Mouse (Mus musculus): Measurements from ENCODE around the gene Mettl7a1. TPM values are rescaled to one million over a fixed set of nuclear protein-coding genes. Genes with fewer than 3 reads are reported as not detected.
"Not testable (repeated sequence)": the region's sequence is repeated elsewhere in the genome, so short reads cannot be mapped to it uniquely, and the experiment has no call there.

The Mettl7a1 gene
- total RNA-seq, 1 experiment = 11.6 TPM

- Histone ChIP-seq H3K36me3 (ENCODE audit: control insufficient read depth, insufficient read depth, low read length, poor library complexity, severe bottlenecking) (no peaks in the 10 kb centered on the region), H3K9me3 (ENCODE audit: control insufficient read depth, insufficient read depth, low read depth, low read length) (no peaks in the 10 kb centered on the region), H3K4me3 (ENCODE audit: insufficient read depth in 1 of 2, low read depth in 1 of 2, low read length in 2 of 2, poor library complexity in 1 of 2, severe bottlenecking in 1 of 2) (no peak overlapping the region), H3K4me1 (ENCODE audit: control insufficient read depth in 2 of 2, insufficient read depth in 2 of 2, low read length in 2 of 2, poor library complexity in 1 of 2) (no peaks in the 10 kb centered on the region), H3K27ac (ENCODE audit: insufficient read depth, low read depth, low read length, poor library complexity, severe bottlenecking) (no peak overlapping the region), H3K9ac (ENCODE audit: insufficient read depth, low read depth, low read length, poor library complexity, severe bottlenecking) (no peak overlapping the region)
- DNase-seq (ENCODE audit: low read depth, low spot score) = no peak
- in situ Hi-C loops (cut with MboI; ENCODE audit: low sequenced_read_pairs in 2 of 2, unreplicated experiment in 2 of 2) = no loop called here
- no peak for TF ChIP-seq ZC3H11A (IDR thresholded peaks at IDR 0.05; ENCODE audit: borderline replicate concordance, low read depth, low read length)
- no peak for TF ChIP-seq HCFC1 (IDR thresholded peaks at IDR 0.05; ENCODE audit: borderline replicate concordance, insufficient read depth, low read length)
- no peak for TF ChIP-seq ZNF384 (IDR thresholded peaks at IDR 0.05; ENCODE audit: low read depth, low read length)
- TF ChIP-seq CHD2 (IDR thresholded peaks at IDR 0.05; ENCODE audit: low read depth, low read length) = no peak
- no peak for TF ChIP-seq MAFK (IDR thresholded peaks at IDR 0.05; ENCODE audit: insufficient read depth, low read depth, low read length)
These were observed 26.8 kb downstream of the Mettl7a1 start for GRCm38 (mm10) chr15:100330739-100331138.

GRCm38 (mm10) chr15:100332077-100332961 is 28.4 kb downstream of the Mettl7a1 start:
- H3K36me3 ChIP-seq (ENCODE audit: control insufficient read depth, insufficient read depth, low read length, poor library complexity, severe bottlenecking); H3K9me3 ChIP-seq (ENCODE audit: control insufficient read depth, insufficient read depth, low read depth, low read length); H3K27ac ChIP-seq (ENCODE audit: insufficient read depth, low read depth, low read length, poor library complexity, severe bottlenecking); in situ Hi-C loops (cut with MboI; ENCODE audit: low sequenced_read_pairs in 2 of 2, unreplicated experiment in 2 of 2); H3K4me1 ChIP-seq (ENCODE audit: control insufficient read depth in 2 of 2, insufficient read depth in 2 of 2, low read length in 2 of 2, poor library complexity in 1 of 2); H3K4me3 ChIP-seq (ENCODE audit: insufficient read depth in 1 of 2, low read depth in 1 of 2, low read length in 2 of 2, poor library complexity in 1 of 2, severe bottlenecking in 1 of 2); H3K9ac ChIP-seq (ENCODE audit: insufficient read depth, low read depth, low read length, poor library complexity, severe bottlenecking); DNase-seq (ENCODE audit: low read depth, low spot score): not testable (repeated sequence)

- Histone ChIP-seq H3K4me3 (ENCODE audit: insufficient read depth in 1 of 2, low read depth in 1 of 2, low read length in 2 of 2, poor library complexity in 1 of 2, severe bottlenecking in 1 of 2) (no peak within 1 kb of the TSS), H3K36me3 (ENCODE audit: control insufficient read depth, insufficient read depth, low read length, poor library complexity, severe bottlenecking) (no peaks in the 10 kb centered on the region), H3K9ac (ENCODE audit: insufficient read depth, low read depth, low read length, poor library complexity, severe bottlenecking) (no peak within 1 kb of the TSS), H3K4me1 (ENCODE audit: control insufficient read depth in 2 of 2, insufficient read depth in 2 of 2, low read length in 2 of 2, poor library complexity in 1 of 2) (no peaks in the 10 kb centered on the region), H3K9me3 (ENCODE audit: control insufficient read depth, insufficient read depth, low read depth, low read length) (no peaks in the 10 kb centered on the region), H3K27ac (ENCODE audit: insufficient read depth, low read depth, low read length, poor library complexity, severe bottlenecking) (no peak within 1 kb of the TSS)
- no peak for DNase-seq (ENCODE audit: low read depth, low spot score)
- in situ Hi-C loops (cut with MboI; ENCODE audit: low sequenced_read_pairs in 2 of 2, unreplicated experiment in 2 of 2) = no loop called here
- TF ChIP-seq HCFC1 (IDR thresholded peaks at IDR 0.05; ENCODE audit: borderline replicate concordance, insufficient read depth, low read length) (no peak), CHD2 (IDR thresholded peaks at IDR 0.05; ENCODE audit: low read depth, low read length) (no peak), ZC3H11A (IDR thresholded peaks at IDR 0.05; ENCODE audit: borderline replicate concordance, low read depth, low read length) (no peak), MAFK (IDR thresholded peaks at IDR 0.05; ENCODE audit: insufficient read depth, low read depth, low read length) (no peak), ZNF384 (IDR thresholded peaks at IDR 0.05; ENCODE audit: low read depth, low read length) (no peak)
These were observed 30.7 kb downstream of the Mettl7a1 start, which contains the start of gene Mettl7a3 for GRCm38 (mm10) chr15:100334629-100335028. Gene Mettl7a3, plus strand, starts transcription at chr15:100334929.

GRCm38 (mm10) chr15:100337328-100337727 is 33.4 kb downstream of the Mettl7a1 start:
- in situ Hi-C loops (cut with MboI; ENCODE audit: low sequenced_read_pairs in 2 of 2, unreplicated experiment in 2 of 2); H3K27ac ChIP-seq (ENCODE audit: insufficient read depth, low read depth, low read length, poor library complexity, severe bottlenecking); DNase-seq (ENCODE audit: low read depth, low spot score); H3K4me3 ChIP-seq (ENCODE audit: insufficient read depth in 1 of 2, low read depth in 1 of 2, low read length in 2 of 2, poor library complexity in 1 of 2, severe bottlenecking in 1 of 2); H3K9me3 ChIP-seq (ENCODE audit: control insufficient read depth, insufficient read depth, low read depth, low read length); H3K36me3 ChIP-seq (ENCODE audit: control insufficient read depth, insufficient read depth, low read length, poor library complexity, severe bottlenecking); H3K9ac ChIP-seq (ENCODE audit: insufficient read depth, low read depth, low read length, poor library complexity, severe bottlenecking); H3K4me1 ChIP-seq (ENCODE audit: control insufficient read depth in 2 of 2, insufficient read depth in 2 of 2, low read length in 2 of 2, poor library complexity in 1 of 2): not testable (repeated sequence)

GRCm38 (mm10) chr15:100337847-100338246 is 33.9 kb downstream of the Mettl7a1 start:
- H3K4me3 ChIP-seq (ENCODE audit: insufficient read depth in 1 of 2, low read depth in 1 of 2, low read length in 2 of 2, poor library complexity in 1 of 2, severe bottlenecking in 1 of 2); in situ Hi-C loops (cut with MboI; ENCODE audit: low sequenced_read_pairs in 2 of 2, unreplicated experiment in 2 of 2); H3K27ac ChIP-seq (ENCODE audit: insufficient read depth, low read depth, low read length, poor library complexity, severe bottlenecking); H3K4me1 ChIP-seq (ENCODE audit: control insufficient read depth in 2 of 2, insufficient read depth in 2 of 2, low read length in 2 of 2, poor library complexity in 1 of 2); DNase-seq (ENCODE audit: low read depth, low spot score); H3K9me3 ChIP-seq (ENCODE audit: control insufficient read depth, insufficient read depth, low read depth, low read length); H3K36me3 ChIP-seq (ENCODE audit: control insufficient read depth, insufficient read depth, low read length, poor library complexity, severe bottlenecking); H3K9ac ChIP-seq (ENCODE audit: insufficient read depth, low read depth, low read length, poor library complexity, severe bottlenecking): not testable (repeated sequence)
- peak; percentile 22; the same call in 1 of the 2 replicates for TF ChIP-seq ZC3H11A (IDR thresholded peaks at IDR 0.05; ENCODE audit: borderline replicate concordance, low read depth, low read length)

GRCm38 (mm10) chr15:100341314-100341980 is 37.5 kb downstream of the Mettl7a1 start:
- H3K9me3 ChIP-seq (ENCODE audit: control insufficient read depth, insufficient read depth, low read depth, low read length); H3K4me3 ChIP-seq (ENCODE audit: insufficient read depth in 1 of 2, low read depth in 1 of 2, low read length in 2 of 2, poor library complexity in 1 of 2, severe bottlenecking in 1 of 2); H3K4me1 ChIP-seq (ENCODE audit: control insufficient read depth in 2 of 2, insufficient read depth in 2 of 2, low read length in 2 of 2, poor library complexity in 1 of 2); in situ Hi-C loops (cut with MboI; ENCODE audit: low sequenced_read_pairs in 2 of 2, unreplicated experiment in 2 of 2); H3K9ac ChIP-seq (ENCODE audit: insufficient read depth, low read depth, low read length, poor library complexity, severe bottlenecking); H3K27ac ChIP-seq (ENCODE audit: insufficient read depth, low read depth, low read length, poor library complexity, severe bottlenecking); H3K36me3 ChIP-seq (ENCODE audit: control insufficient read depth, insufficient read depth, low read length, poor library complexity, severe bottlenecking); DNase-seq (ENCODE audit: low read depth, low spot score): not testable (repeated sequence)
